ENCODE assay signal across 23 mouse cellular contexts in the genomic region with DNA sequence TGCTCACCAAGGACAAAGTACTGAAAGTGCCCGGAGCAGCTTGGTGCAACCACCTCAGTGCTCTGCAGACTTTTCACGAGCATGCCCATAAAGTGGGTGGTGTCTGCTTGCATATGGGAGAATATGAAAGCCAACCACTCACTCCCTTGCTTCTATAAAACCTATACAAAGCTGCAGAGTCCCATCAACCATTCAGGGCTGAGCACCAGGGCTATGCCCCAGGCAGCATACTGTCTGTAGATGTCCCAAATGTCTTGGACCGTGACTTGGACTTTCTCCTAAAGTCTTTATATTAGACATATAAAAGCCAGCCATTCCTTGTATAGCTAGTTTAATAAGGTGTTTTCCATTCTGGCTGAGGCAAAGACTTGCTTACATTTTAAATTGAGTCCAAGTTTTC.
"Had no signal": no experiment of that assay in that cellular context is flagged by ENCODE, and none has a peak within 500 bp of the region (broad histone marks: within the 10 kb centered on the region; RNA-seq: fewer than 3 reads in every experiment).

No protein-coding gene starts in this region.

- H3K4me2 ChIP-seq: heart, embryonic 11.5 days; heart, embryonic 13.5 days; heart, embryonic 15.5 days; hindbrain, embryonic 13.5 days; hindbrain, embryonic 15.5 days; kidney, embryonic 15.5 days; liver, embryonic 12.5 days had no signal

- H3K4me3 ChIP-seq: heart, adult 2 months; heart, embryonic 13.5 days; heart, embryonic 15.5 days; hindbrain, embryonic 13.5 days; hindbrain, embryonic 15.5 days; kidney, embryonic 15.5 days; layer of hippocampus, adult 2 months; left cerebral cortex, adult 2 months; liver, embryonic 12.5 days had no signal

- H3K27ac ChIP-seq: heart, adult 2 months; heart, embryonic 13.5 days; heart, embryonic 15.5 days; hindbrain, embryonic 13.5 days; hindbrain, embryonic 15.5 days; hindbrain, postnatal 0 days; kidney, embryonic 15.5 days; kidney, postnatal 0 days; layer of hippocampus, adult 2 months; left cerebral cortex, adult 2 months; liver, embryonic 12.5 days; liver, embryonic 14.5 days had no signal

- DNase-seq: gastrocnemius, postnatal 14 days; gastrocnemius, postnatal 36 days; heart, adult 2 months; heart, postnatal 14 days; heart, postnatal 36 days; kidney, adult 11 months; kidney, adult 2 months; kidney, adult 9 months; kidney, postnatal 14 days; kidney, postnatal 36 days had no signal

- H3K9me3 ChIP-seq: heart, embryonic 13.5 days; heart, embryonic 15.5 days; hindbrain, embryonic 13.5 days; hindbrain, embryonic 15.5 days; kidney, embryonic 15.5 days; liver, embryonic 12.5 days had no signal

- H3K9ac ChIP-seq: heart, embryonic 13.5 days; heart, embryonic 15.5 days; hindbrain, embryonic 13.5 days; hindbrain, embryonic 15.5 days; kidney, embryonic 15.5 days; liver, embryonic 12.5 days; liver, embryonic 14.5 days had no signal

- H3K27me3 ChIP-seq: heart, embryonic 13.5 days; heart, embryonic 15.5 days; hindbrain, embryonic 13.5 days; hindbrain, embryonic 15.5 days; kidney, embryonic 15.5 days; liver, embryonic 12.5 days had no signal

- ATAC-seq: hindbrain, postnatal 0 days; intestine, embryonic 16.5 days; liver, embryonic 12.5 days had no signal

- H3K36me3 ChIP-seq: heart, embryonic 13.5 days; heart, embryonic 15.5 days; hindbrain, embryonic 13.5 days; hindbrain, embryonic 15.5 days; kidney, embryonic 15.5 days; liver, embryonic 12.5 days had no signal
